Mouse (Mus musculus) lung, embryonic 14.5 days (tissue): Measurements from ENCODE around the gene Mecr. TPM values are rescaled to one million over a fixed set of nuclear protein-coding genes. Genes with fewer than 3 reads are reported as not detected.

Experiments
- ATAC-seq: fragments of 200-750 bp; cut with Nextera tagmentation; 2 replicates; pipeline ENCODE4 v1.8.0; 2017; ENCODE audit warnings: mild to moderate bottlenecking, moderate TSS enrichment, moderate library complexity; ENCODE audit not compliant: insufficient read depth
- DNase-seq: peaks from one replicate; pipeline ENCODE4 v3.0.0-alpha.2; 2015
- H3K27ac ChIP-seq: fragments of 300-500 bp; sonication (generic); 2 replicates; pipeline ENCODE4 v1.5.1; 2014; ENCODE audit warnings: low read depth, mild to moderate bottlenecking, moderate library complexity
- H3K27me3 ChIP-seq: fragments of 300-500 bp; sonication (generic); 2 replicates; pipeline ENCODE4 v1.6.1; 2014; ENCODE audit warnings: low read length, control low read depth; ENCODE audit not compliant: insufficient read depth
- H3K36me3 ChIP-seq: fragments of 300-500 bp; sonication (generic); 2 replicates; pipeline ENCODE4 v1.6.1; 2014; ENCODE audit warnings: control low read depth; ENCODE audit not compliant: insufficient read depth
- H3K4me1 ChIP-seq: fragments of 300-500 bp; sonication (generic); 2 replicates; pipeline ENCODE4 v1.6.1; 2014; ENCODE audit warnings: antibody characterized with exemption, control low read depth; ENCODE audit not compliant: insufficient read depth
- H3K4me2 ChIP-seq: fragments of 300-500 bp; sonication (generic); 2 replicates; pipeline ENCODE4 v1.6.1; 2014; ENCODE audit warnings: mild to moderate bottlenecking
- H3K4me3 ChIP-seq: fragments of 300-500 bp; sonication (generic); 2 replicates; pipeline ENCODE4 v1.5.1; 2014; ENCODE audit warnings: low read depth, low read length
- H3K9ac ChIP-seq: fragments of 300-500 bp; sonication (generic); 2 replicates; pipeline ENCODE4 v1.6.1; 2014
- H3K9me3 ChIP-seq: fragments of 300-500 bp; sonication (generic); 2 replicates; pipeline ENCODE4 v1.6.1; 2016; ENCODE audit warnings: low read depth, low read length, control low read depth
- CTCF ChIP-seq: IDR thresholded peaks from 2 replicates; pipeline ENCODE4 v1.5.1; 2016; ENCODE audit warnings: antibody characterized with exemption, low read depth
- WGBS: fragments of 180-500 bp; shearing (Covaris S2); extraction: QIAGEN DNeasy Blood & Tissue Kit; methylation state at CpG from one replicate; pipeline ENCODE4 v1.1.7; 2014; 5-methylcytosine and 5-hydroxymethylcytosine counted together
- polyA plus RNA-seq: library from polyadenylated mRNA; unstranded; fragments of >200 nt; fragmentation: Nextera tagmentation; extraction: Ambion mirVana; gene quantifications from 2 replicates; pipeline ENCODE4 v1.2.1, GENCODE M21; 2014

Mecr gene
- polyA plus RNA-seq, 1 experiment from 2014 or later = 42.6 TPM

DNA sequence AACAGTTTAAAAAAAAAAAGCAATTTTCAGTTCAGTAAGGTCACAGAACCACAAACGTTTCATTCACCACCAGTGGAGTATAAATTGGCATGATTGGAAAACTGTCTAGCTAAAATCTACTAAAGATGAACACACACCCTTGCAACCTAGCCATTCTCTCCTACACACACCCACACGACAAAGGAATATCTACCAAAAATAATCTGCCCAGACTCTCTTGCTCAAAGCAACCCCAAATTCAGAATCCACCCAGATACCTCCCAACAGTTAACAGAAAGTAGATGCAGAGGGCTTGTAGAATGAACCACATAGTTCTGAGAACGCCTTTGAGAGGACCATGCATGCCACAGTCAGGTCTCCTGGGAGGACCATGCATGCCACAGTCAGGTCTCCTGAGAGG is 38.0 kb upstream of the Mecr start:
- Histone ChIP-seq H3K27me3 (no peaks in the 10 kb centered on the region), H3K36me3 (no peaks in the 10 kb centered on the region), H3K4me3 (no peak overlapping the region), H3K27ac (no peak overlapping the region), H3K4me2 (no peak overlapping the region), H3K4me1 (no peaks in the 10 kb centered on the region), H3K9me3 (no peaks in the 10 kb centered on the region), H3K9ac (no peak overlapping the region)
- no peak for DNase-seq
- 63% methylated on average over 3 of the region's 3 CpGs for WGBS
- no peak for TF ChIP-seq CTCF
- ATAC-seq = no peak

- no peak overlapping the region for H3K4me3 ChIP-seq
- H3K27me3 ChIP-seq = no peaks in the 10 kb centered on the region
- no peaks in the 10 kb centered on the region for H3K36me3 ChIP-seq
- ATAC-seq (no peak), DNase-seq (no peak)
- H3K4me1 ChIP-seq = no peaks in the 10 kb centered on the region
- H3K27ac ChIP-seq = no peak overlapping the region
- WGBS = 76% methylated on average over 11 of the region's 11 CpGs
- H3K9ac ChIP-seq = no peak overlapping the region
- no peak for TF ChIP-seq CTCF
- H3K9me3 ChIP-seq = no peaks in the 10 kb centered on the region
- H3K4me2 ChIP-seq = no peak overlapping the region
These were observed 30.8 kb upstream of the Mecr start for GRCm38 (mm10) chr4:131812458-131812857.

GRCm38 (mm10) chr4:131813798-131814197 is 29.5 kb upstream of the Mecr start:
- Histone ChIP-seq H3K9me3 (no peaks in the 10 kb centered on the region), H3K27me3 (no peaks in the 10 kb centered on the region), H3K4me2 (no peak overlapping the region), H3K27ac (no peak overlapping the region), H3K4me3 (no peak overlapping the region), H3K36me3 (no peaks in the 10 kb centered on the region), H3K9ac (no peak overlapping the region), H3K4me1 (no peaks in the 10 kb centered on the region)
- TF ChIP-seq CTCF = no peak
- WGBS = 51% methylated on average over 7 of the region's 7 CpGs
- DNase-seq (no peak), ATAC-seq (no peak)

- Histone ChIP-seq H3K9ac (no peak overlapping the region), H3K4me1 (no peaks in the 10 kb centered on the region), H3K36me3 (0 out of 2 replicates have a peak, but pooled peaks cover 4% of the 10 kb centered on the region), H3K9me3 (no peaks in the 10 kb centered on the region), H3K4me3 (no peak overlapping the region), H3K27me3 (no peaks in the 10 kb centered on the region), H3K4me2 (no peak overlapping the region), H3K27ac (no peak overlapping the region)
- ATAC-seq (no peak), DNase-seq (peak; percentile 22)
- TF ChIP-seq CTCF = no peak
- 68% methylated on average over 10 of the region's 10 CpGs for WGBS
These were observed 28.4 kb upstream of the Mecr start for GRCm38 (mm10) chr4:131814869-131815268.

- H3K27ac ChIP-seq = no peak overlapping the region
- H3K4me1 ChIP-seq = no peaks in the 10 kb centered on the region
- WGBS = 40% methylated on average over 10 of the region's 10 CpGs
- no peaks in the 10 kb centered on the region for H3K9me3 ChIP-seq
- no peak for DNase-seq
- no peak overlapping the region for H3K4me2 ChIP-seq
- 0 out of 2 replicates have a peak, but pooled peaks cover 4% of the 10 kb centered on the region for H3K36me3 ChIP-seq
- no peak overlapping the region for H3K4me3 ChIP-seq
- no peak overlapping the region for H3K9ac ChIP-seq
- H3K27me3 ChIP-seq = no peaks in the 10 kb centered on the region
- TF ChIP-seq CTCF = no peak
- 0 out of 2 replicates have a peak, but pooled peaks have one; percentile 24 for ATAC-seq
These were observed 27.5 kb upstream of the Mecr start for GRCm38 (mm10) chr4:131815774-131816173.

GRCm38 (mm10) chr4:131818926-131819325 is 24.3 kb upstream of the Mecr start:
- H3K4me1 ChIP-seq = no peaks in the 10 kb centered on the region
- H3K27me3 ChIP-seq = no peaks in the 10 kb centered on the region
- DNase-seq (no peak), ATAC-seq (no peak)
- no peak overlapping the region for H3K4me3 ChIP-seq
- H3K36me3 ChIP-seq = 0 out of 2 replicates have a peak, but pooled peaks cover 4% of the 10 kb centered on the region
- 42% methylated on average over 23 of the region's 23 CpGs for WGBS
- H3K4me2 ChIP-seq = no peak overlapping the region
- no peak overlapping the region for H3K27ac ChIP-seq
- H3K9ac ChIP-seq = no peak overlapping the region
- no peaks in the 10 kb centered on the region for H3K9me3 ChIP-seq
- no peak for TF ChIP-seq CTCF

DNA sequence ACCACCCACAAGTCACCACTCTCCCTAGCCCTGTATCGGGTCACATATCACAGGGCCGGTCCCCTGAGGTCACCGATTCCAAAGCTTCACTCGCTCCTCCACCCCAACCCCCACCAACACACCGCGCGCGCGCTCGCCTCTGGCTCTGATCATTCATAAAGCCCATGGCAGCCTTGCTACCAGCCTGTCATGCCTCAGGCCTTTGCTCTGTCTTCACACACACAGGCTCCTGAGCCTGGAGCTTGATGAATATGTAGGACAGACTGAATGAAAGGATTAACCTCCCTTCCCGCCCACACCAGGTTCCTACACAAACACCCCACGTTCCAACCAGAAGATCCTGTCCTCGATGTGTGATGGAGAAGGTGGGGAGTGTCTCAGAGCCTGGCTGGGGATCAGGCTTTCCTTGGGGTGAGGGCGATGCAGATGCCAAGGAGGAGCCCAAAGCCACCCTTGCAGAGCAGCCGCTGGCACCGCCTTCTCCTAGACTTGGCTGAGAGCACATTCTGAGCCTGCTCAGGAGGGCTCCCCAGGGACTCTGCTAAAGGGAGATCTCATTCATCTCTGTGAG is 22.0 kb upstream of the Mecr start:
- DNase-seq (no peak), ATAC-seq (no peak)
- H3K4me1 ChIP-seq = no peaks in the 10 kb centered on the region
- 53% methylated on average over 16 of the region's 16 CpGs for WGBS
- no peaks in the 10 kb centered on the region for H3K9me3 ChIP-seq
- 0 out of 2 replicates have a peak, but pooled peaks cover 4% of the 10 kb centered on the region for H3K36me3 ChIP-seq
- H3K27me3 ChIP-seq = no peaks in the 10 kb centered on the region
- no peak overlapping the region for H3K4me3 ChIP-seq
- H3K9ac ChIP-seq = no peak overlapping the region
- no peak overlapping the region for H3K4me2 ChIP-seq
- TF ChIP-seq CTCF = no peak
- H3K27ac ChIP-seq = no peak overlapping the region
